Mouse (Mus musculus): ENCODE data around the gene Olfr1168. TPM values are rescaled to one million over a fixed set of nuclear protein-coding genes. Genes with fewer than 3 reads are reported as not detected.

Gene Olfr1168
- polyA plus RNA-seq (2017; shearing (Covaris generic)) = not detected

GRCm38 (mm10) chr2:88181580-88181979 lies at the start of gene Olfr1168:
Gene Olfr1168, plus strand, starts transcription at chr2:88181880.

GRCm38 (mm10) chr2:88155093-88155492 lies 26.6 kb upstream of the Olfr1168 start, which contains the start of gene Olfr1167:
Gene Olfr1167, minus strand, starts transcription at chr2:88155193.

GRCm38 (mm10) chr2:88228234-88228633 lies 46.6 kb downstream of the Olfr1168 start, which contains the start of gene Olfr1170:
Gene Olfr1170, minus strand, starts transcription at chr2:88228334.

Other genes with a start within 250 kb of the Olfr1168 start
- not detected for gene Olfr1155, start 236.7 kb upstream of the Olfr1168 start, polyA plus RNA-seq (2017; shearing (Covaris generic))
- gene Olfr1156, start 228.8 kb upstream of the Olfr1168 start, polyA plus RNA-seq (2017; shearing (Covaris generic)) = 0.30 TPM
- gene Olfr1157, start 213.6 kb upstream of the Olfr1168 start, polyA plus RNA-seq (2017; shearing (Covaris generic)) = not detected
- gene Olfr74, start 207.2 kb upstream of the Olfr1168 start, polyA plus RNA-seq (2017; shearing (Covaris generic)) = not detected
- not detected for gene Olfr1158, start 191.8 kb upstream of the Olfr1168 start, polyA plus RNA-seq (2017; shearing (Covaris generic))
- gene Olfr1160, start 173.6 kb upstream of the Olfr1168 start, polyA plus RNA-seq (2017; shearing (Covaris generic)) = 0.06 TPM
- not detected for gene Olfr1161, start 159.1 kb upstream of the Olfr1168 start, polyA plus RNA-seq (2017; shearing (Covaris generic))
- gene Olfr73, start 144.2 kb upstream of the Olfr1168 start, polyA plus RNA-seq (2017; shearing (Covaris generic)) = not detected
- not detected for gene Olfr1162, start 130.8 kb upstream of the Olfr1168 start, polyA plus RNA-seq (2017; shearing (Covaris generic))
- gene Olfr1163, start 110.0 kb upstream of the Olfr1168 start, polyA plus RNA-seq (2017; shearing (Covaris generic)) = not detected
- gene Olfr1164, start 87.9 kb upstream of the Olfr1168 start, polyA plus RNA-seq (2017; shearing (Covaris generic)) = not detected
- not detected for gene Olfr1166, start 53.6 kb upstream of the Olfr1168 start, polyA plus RNA-seq (2017; shearing (Covaris generic))
- gene Olfr1167, start 26.7 kb upstream of the Olfr1168 start, polyA plus RNA-seq (2017; shearing (Covaris generic)) = not detected
- gene Olfr1170, start 46.5 kb downstream of the Olfr1168 start, polyA plus RNA-seq (2017; shearing (Covaris generic)) = not detected
- gene Olfr1173, start 98.0 kb downstream of the Olfr1168 start, polyA plus RNA-seq (2017; shearing (Covaris generic)) = not detected
- gene Olfr1174-ps, start 133.3 kb downstream of the Olfr1168 start, polyA plus RNA-seq (2017; shearing (Covaris generic)) = not detected
- not detected for gene Olfr1175-ps, start 145.3 kb downstream of the Olfr1168 start, polyA plus RNA-seq (2017; shearing (Covaris generic))
- not detected for gene Olfr1176, start 154.8 kb downstream of the Olfr1168 start, polyA plus RNA-seq (2017; shearing (Covaris generic))
- gene Olfr1177-ps, start 164.6 kb downstream of the Olfr1168 start, polyA plus RNA-seq (2017; shearing (Covaris generic)) = not detected
- gene Olfr1178, start 205.2 kb downstream of the Olfr1168 start, polyA plus RNA-seq (2017; shearing (Covaris generic)) = not detected
- gene Olfr1179, start 224.6 kb downstream of the Olfr1168 start, polyA plus RNA-seq (2017; shearing (Covaris generic)) = not detected
- gene Olfr1180, start 237.3 kb downstream of the Olfr1168 start, polyA plus RNA-seq (2017; shearing (Covaris generic)) = not detected
- gene Olfr1181, start 244.3 kb downstream of the Olfr1168 start, polyA plus RNA-seq (2017; shearing (Covaris generic)) = not detected